Mouse (Mus musculus) megakaryocyte, embryonic 14.5 days (primary cell): ENCODE data around the gene Mast4.

Source experiments
- FLI1 ChIP-seq: IDR thresholded peaks from 2 replicates; pipeline ENCODE4 v1.6.1; 2012; ENCODE audit warnings: low read length, inconsistent platforms, mixed read lengths
- GATA1 ChIP-seq: IDR thresholded peaks from 3 replicates; pipeline ENCODE4 v1.6.1; 2012; ENCODE audit warnings: mixed read lengths, low read length, inconsistent platforms, borderline replicate concordance

DNA sequence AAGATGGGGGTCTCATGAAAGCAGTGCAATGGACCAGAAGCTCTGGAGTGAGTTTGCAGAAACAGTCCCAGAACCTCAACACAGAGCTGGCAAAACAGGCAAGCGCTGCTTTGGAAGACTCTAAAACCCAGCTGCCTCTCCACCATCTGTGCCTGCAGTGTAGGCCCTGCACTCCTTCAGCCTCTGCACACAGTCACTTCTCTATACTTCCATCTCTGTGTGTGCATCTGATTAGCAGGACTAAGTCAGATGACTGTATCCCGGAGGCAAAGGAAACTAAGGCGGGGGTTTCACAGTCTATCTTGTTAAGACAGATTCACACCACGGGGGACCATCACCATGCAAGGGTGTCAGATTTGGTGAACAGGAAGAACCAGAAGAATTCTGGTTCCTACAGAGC is 6.7 kb upstream of the Mast4 start:
- no peak for TF ChIP-seq GATA1
- TF ChIP-seq FLI1: no peak
